Mouse (Mus musculus): ENCODE results near the gene Gm49366.

GRCm38 (mm10) chr12:84046906-84047305 lies 8.2 kb downstream of the Gm49366 start:
- no peak for TF ChIP-seq CTCF (IDR thresholded peaks at IDR 0.05; ENCODE audit: low read depth)
- TF ChIP-seq EP300 (optimal IDR thresholded peaks at IDR 0.05), result no peak
